Mouse (Mus musculus) ES-E14 (cell line): Measurements from ENCODE around the gene Gh.

Experiments
- CHD2 ChIP-seq: IDR thresholded peaks from 2 replicates; pipeline ENCODE4 v1.6.1; 2014; ENCODE audit warnings: mild to moderate bottlenecking, low read depth, low read length, inconsistent platforms
- HCFC1 ChIP-seq: IDR thresholded peaks from 2 replicates; pipeline ENCODE4 v1.6.1; 2012; ENCODE audit warnings: low read length, inconsistent platforms, borderline replicate concordance; ENCODE audit not compliant: insufficient read depth
- ZC3H11A ChIP-seq: IDR thresholded peaks from 2 replicates; pipeline ENCODE4 v1.6.1; 2012; ENCODE audit warnings: low read depth, mild to moderate bottlenecking, inconsistent platforms, low read length, borderline replicate concordance
- ZNF384 ChIP-seq: IDR thresholded peaks from 2 replicates; pipeline ENCODE4 v1.6.1; 2012; ENCODE audit warnings: low read depth, low read length, inconsistent platforms

GRCm38 (mm10) chr11:106271131-106271793, 30.4 kb downstream of the Gh start:
- TF ChIP-seq HCFC1 (no peak), CHD2 (no peak), ZC3H11A (no peak), ZNF384 (no peak)
